Mouse (Mus musculus): ENCODE data around the gene Zmym4.
A peak's percentile ranks its signal among the peaks of the same experiment; 100 is the strongest.

The Zmym4 gene

DNA sequence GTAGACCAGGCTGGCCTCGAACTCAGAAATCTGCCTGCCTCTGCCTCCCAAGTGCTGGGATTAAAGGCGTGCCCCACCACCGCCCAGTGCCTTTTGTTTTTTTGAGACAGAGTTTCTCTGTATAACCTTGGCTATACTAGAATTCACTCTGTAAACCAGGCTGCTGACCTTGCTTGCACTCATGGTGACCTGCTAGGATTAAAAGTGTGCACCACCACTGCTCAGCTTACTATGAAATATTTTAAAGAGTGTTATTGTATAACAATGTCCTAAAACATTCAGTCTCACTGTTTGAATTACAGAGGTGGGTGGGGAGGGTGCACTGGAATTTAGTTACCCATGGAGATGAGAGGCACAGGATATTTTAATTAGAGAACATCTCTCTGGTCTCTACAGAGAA, 25.1 kb downstream of the Zmym4 start:
- no peak for DNase-seq

DNA sequence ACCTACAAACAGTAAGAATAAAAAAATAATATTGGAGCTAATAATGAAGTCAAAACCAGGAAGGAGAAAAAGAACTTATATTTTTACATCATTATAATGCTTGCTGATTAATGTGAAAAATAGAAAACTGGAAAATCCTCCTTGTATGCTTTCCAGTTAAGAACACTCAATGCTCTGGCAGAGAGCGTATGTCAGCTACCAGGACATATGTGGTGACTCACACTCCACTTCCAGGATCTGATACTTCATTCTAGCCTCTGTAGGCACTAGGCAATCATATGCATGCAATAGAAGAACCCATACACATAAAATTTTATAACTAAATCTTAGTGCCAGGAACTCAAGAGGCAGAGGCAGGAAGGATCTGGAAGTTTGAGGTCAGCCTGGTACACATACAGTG, 40.2 kb downstream of the Zmym4 start:
- DNase-seq = no peak

DNA sequence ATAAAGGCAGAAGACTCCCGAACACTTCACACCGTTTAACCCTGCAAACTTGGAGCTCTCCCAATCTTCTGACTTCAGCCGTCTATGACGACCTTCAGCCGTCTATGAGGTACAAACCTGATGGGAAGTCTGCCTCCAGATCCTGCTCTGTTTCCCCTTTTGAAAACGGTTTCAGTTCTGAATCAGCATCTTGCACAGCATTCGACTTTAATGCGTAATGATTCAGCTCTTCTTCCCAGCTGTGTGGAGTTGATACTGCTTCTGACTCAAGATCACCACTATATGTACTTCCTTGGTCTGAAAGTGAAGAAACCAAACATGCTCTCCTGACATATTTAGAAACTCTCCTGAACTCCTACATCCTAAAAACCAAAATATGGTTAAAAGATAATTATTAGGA, 78.1 kb downstream of the Zmym4 start:
- no peak for DNase-seq

DNA sequence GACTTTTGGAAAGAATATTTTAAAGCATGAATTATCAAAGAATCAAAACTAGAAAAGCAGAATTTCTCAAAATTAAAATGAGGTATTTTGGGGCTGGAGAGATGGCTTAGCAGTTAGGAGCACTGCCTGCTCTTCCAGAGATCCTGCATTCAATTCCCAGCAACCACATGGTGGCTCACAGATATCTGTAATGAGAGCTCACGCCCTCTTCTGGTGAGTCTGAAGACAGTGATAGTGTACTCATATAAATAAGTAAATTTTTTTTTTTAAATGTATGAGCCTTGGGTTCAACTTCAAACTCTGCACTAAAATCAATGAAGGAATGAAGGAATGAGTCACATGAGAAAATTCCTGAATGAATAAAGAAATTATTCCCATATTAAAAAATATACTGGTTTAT, 82.0 kb downstream of the Zmym4 start:
- no peak for DNase-seq

DNA sequence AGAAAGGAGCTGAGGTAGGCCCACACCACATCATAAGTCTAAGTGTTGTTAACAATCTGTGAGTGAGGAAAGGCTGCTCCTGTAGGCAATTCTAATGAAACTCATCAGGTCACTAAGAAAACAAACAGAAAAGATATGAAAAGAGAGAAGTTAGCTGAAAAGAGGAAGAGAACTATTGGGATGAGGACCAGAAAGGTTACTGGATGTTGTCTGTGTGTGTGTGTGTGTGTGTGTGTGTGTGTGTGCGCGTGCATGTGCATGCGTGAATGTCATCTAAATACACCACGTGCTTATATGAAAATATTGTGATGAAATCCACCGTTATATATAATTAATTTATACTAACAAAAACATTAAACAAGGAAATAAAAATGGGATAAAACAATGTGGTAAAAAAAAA, 84.3 kb downstream of the Zmym4 start:
- DNase-seq = no peak

DNA sequence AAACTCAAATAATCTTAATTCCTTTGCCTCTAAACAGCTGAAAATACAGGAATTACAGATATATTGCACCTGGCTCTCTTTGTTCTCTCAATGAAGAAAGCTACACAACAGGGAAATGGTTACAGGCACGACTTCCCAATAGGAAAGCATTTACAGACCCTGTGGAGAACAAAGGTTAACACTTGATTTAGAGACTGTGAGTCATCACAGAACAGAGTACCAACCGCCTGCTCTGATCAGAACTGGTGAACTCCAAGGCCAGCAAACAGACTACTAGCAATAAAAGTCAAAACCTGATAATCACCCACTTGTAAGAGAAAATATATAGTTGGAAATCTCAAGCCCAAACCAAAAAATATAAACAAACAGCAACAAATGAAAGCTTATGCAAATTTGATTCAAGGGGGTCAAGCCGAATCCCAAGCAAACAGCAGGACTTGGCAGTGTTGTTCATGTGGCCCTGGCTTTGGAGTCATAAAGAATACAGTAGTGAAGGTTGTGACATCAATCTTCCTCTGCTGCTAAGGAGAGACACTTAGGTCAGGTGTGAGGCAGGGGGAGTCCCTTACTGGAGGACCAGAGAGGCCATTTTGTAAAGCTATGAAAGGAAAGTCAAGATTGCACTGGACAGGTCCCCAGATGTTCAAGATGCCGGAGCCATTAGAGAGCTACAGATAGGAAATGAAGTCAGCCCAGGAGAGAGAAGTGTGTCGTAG, 88.2 kb downstream of the Zmym4 start:
- no peak for DNase-seq

DNA sequence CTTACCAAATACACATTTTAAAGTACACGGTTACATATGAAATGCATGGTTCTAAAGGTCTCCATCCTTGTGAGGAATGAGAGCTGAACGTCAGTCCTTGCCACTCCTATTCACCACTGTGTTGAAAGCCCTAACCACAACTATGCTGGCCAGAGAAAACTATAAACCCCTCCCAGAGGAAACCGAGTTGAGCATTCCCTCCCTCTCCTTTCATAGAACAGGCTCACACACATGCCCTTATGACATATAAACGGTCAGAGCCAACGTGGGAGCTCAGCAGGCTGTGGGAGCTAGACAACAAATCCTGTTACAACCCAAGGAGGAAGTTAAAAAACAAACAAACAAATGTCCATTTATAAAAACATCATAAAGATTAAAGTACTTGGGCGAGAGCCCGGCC, 95.2 kb downstream of the Zmym4 start:
- DNase-seq = no peak

DNA sequence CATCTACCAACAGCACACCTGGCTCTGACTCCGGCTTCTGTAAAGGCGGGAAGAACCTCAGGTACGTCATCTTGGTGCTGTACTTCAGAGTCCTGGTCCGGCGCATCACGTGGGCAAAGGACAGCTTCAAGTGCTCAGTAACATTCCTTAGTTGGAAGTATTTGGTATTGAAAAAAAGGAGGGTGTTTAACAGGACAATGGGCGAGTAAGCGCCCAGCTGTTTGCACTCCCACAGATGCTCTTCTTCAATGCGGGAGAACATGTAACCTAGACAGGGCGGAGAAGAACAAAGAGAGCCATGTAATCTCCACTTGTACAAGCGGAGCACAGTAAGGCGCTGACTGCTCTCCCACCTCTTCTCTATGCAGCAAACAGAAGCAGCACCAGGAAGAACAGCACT, 99.2 kb downstream of the Zmym4 start:
- no peak for DNase-seq

DNA sequence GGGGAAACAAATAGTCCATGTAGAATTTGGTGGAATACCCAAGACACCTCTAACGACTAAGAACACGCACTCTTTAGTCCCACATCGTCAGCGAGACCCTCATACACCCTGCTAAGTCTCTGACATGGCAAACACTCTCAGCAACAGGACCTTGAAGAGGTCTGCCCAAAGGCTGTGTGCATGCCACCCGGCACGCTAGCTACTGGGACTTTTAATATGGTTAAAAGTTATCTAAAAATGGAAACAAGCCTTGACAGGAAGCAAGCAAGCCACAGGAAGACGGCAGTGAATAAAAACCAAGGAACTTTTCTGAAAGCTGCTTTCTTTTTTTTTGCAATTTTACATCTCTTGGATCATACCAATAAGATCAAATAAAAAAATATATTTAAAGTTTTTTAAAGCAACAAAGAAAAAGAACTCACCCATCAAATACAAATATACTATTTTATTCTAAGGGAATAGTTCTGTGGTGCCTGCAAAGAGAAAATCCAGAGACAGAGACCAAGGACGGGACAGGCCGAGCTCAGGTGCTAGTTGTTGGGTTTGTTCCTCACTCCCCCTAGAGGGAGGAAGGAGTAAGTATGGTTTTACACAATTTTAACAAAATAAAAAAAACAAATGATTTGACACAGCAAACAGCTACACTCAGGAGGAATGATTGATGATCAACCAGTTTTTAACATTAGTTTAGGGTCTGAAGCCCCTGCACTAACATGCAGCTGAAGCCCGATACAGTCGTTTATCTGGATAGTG, 106.2 kb downstream of the Zmym4 start:
- DNase-seq = no peak

DNA sequence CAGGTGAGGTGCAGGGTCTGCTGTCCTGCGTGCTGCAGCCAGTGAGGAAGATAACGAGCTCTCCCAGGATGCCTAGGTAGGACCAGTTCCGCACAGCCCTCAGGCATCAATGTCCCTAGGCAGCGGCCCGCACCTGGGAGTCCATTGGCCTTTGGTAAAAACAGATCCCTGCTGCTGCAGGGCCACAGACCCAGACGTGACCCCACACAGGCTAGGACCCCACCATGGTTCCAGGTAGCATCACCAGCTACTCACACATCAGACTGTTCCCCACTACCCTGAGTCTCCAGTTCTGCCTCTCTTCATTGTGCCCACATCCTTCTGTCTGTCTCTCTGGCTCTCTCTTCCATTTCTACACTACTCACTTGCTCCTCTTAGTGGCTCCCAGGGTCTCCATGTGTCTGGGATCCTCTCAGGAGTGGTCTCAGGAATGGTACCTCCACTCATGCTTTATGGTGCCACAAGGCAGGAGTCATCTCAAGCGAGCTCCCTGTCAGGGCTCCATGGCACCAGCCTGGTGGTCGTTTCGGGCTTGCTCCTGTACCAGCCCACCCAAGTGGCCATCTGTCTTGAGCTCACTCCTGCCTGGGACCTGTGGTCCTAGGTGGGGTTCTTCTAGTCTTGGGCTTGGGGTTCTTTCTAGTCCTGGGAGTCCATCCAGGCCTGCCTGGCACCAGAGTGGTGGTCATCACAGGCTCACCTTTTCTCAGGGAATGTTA, 107.5 kb downstream of the Zmym4 start:
- DNase-seq = no peak

DNA sequence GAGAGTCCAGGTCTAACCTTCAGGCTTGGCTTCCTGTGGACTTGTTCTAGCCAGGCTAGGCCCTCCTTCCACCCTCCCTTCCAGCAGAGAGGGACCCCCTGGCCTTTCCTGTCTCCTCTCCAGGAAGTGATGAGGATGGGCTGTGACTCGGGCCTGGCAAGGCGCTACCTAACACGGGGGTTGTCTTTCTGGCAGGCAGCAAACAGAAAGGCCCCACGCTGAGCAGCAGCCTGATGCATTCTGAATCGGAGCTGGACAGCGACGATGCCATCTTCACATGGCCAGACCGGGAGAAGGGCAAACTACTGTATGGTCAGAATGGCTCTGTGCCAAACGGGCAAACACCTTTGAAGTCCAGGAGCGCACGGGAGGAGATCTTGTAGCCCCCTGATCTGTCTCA, 115.0 kb downstream of the Zmym4 start:
- peak; percentile 29 for DNase-seq

DNA sequence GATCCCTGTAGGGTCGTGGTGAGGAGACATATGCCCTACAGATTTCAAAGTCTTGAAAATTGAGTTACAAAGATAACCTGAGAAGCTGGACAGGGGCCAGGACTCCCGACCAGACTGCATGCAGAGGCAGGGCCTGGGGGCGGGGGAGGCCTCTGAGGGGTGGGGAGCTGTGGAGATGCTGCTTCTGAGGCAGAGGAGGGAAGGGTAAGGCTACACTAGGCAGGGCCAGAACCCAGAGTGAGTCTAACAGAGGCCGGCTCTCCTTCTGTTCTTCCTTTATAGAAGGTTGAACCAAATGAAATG, 117.2 kb downstream of the Zmym4 start:
- DNase-seq = no peak

DNA sequence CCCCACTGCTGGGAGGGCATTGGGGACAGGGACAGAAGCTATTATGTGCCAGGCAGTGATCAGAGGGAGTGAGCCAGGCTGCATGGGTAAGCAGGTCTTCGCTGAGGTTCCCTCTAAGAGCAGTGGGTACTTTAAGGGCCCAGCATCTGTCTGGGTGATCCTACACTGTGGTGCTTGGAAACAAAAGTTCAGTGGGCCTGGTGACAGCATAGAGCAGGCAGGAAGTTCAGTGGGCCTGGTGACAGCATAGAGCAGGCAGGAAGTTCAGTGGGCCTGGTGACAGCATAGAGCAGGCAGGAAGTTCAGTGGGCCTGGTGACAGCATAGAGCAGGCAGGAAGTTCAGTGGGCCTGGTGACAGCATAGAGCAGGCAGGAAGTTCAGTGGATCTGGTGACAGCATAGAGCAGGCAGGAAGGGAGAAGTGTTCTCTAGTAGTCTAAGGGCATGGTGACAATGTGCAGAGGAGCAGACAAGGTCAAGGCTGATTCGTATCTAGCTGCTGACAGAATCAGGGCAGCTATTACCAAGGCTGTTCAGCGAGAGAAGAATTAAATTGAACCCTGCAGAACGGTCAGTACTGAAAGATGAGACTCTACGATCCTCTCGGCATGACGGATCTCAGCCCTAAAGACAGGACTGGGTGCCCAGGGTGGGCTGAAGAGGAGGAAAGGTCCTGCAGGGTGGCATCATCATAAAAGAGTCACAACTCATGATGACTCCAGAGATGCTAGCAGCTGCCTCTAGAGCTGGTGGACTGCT, 117.7 kb downstream of the Zmym4 start:
- no peak for DNase-seq

DNA sequence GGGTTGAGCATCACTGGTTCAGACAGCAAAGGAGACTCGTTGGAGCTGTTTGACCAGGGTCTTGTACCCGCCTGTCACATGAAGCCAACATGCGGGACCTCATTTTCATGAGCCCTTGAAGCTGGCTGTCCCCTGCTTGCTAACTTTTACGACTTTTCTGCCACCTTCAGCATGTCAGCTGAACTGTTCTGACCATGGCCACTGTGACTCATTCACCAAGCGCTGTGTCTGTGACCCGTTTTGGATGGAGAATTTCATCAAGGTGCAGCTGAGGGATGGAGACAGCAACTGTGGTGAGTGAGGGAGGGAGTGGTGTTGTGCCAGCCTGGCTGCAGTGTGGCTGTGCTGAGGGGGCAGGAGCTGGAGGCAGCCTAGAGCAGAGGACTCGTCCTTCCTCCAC, 121.0 kb downstream of the Zmym4 start:
- DNase-seq = no peak

DNA sequence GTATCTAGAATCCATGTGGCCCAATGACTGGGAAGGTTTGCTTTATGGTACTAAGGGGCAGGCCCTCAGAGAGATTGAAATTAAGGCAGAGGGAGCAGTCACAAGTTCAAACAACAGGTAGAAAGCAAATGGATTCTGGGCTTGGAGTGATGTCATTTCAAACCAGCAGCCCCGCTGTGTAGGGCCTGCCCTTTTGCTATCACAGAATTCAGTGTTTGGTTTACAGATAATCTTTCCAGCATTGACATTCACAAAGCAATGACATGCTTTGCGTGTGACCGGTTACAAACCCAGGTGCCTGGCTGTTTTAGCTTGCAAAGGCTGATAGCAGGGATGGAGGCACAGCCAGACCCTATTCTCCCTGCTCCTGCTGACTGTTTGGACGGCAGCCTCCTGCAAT, 122.3 kb downstream of the Zmym4 start:
- no peak for DNase-seq

DNA sequence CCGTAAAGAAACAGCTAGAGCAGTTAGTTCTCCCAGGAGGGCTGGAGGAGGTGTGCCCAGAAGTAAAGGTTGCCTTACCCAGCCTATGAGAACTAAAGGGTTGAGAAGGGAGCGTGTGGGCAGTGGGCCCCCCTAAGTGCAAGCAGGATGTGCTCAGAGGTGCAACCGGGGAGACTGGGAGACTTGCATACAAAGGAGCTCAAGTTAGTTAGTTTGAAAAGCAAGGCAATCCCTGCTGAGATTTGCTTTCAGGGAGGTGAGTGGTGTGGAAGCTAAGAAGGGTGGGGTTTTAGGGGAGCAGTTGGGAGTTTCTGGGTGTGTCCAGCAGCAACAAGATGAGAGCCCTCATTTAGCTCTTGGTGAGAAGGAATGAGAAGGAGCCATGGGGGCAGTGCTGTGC, 125.0 kb downstream of the Zmym4 start:
- no peak for DNase-seq

DNA sequence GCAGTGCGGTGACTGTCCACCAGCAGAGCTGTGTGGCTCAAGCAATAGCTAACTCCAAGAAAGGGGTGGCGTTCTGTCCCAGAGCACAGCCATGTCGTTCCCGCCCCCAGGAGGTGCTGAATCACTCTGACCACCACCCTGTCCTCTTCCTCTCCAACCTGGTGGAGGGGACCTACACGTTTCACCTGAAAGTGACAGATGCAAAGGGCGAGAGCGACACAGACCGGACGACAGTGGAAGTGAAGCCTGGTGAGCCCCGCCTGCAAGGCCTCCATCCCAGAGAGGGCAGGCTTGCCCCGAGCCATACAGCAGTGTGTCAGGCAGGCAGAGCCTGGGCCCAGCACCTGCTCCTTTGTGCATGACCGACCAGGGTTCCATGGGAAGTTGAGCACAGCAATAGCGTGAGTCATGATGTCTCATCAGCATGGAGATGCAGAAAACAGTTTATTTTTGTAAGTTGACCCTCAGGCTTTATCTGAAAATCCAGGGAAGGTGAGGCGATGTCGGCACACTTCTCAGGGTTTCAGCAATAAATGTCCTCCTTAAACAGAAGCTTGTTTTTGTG, 126.9 kb downstream of the Zmym4 start:
- no peak for DNase-seq

DNA sequence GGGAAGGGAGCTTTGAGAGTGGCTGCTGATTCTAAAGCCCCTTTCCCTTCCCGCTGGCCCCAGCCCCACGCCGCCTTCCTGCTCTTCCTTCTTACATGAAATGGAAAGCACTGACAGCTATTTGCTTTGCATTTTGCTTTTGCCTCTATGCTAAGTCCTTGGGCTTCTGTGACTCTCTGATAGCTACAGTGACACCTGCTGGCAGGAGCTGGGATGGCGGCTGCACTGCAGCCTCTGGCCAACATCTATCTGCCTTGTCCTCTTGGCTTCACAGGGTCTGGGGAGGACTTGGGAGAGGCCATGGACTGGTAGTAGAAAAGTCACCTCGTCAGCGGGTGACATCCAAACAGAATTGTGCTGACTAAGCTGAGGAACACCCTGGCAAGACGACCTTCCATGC, 128.1 kb downstream of the Zmym4 start:
- DNase-seq = peak; percentile 72

DNA sequence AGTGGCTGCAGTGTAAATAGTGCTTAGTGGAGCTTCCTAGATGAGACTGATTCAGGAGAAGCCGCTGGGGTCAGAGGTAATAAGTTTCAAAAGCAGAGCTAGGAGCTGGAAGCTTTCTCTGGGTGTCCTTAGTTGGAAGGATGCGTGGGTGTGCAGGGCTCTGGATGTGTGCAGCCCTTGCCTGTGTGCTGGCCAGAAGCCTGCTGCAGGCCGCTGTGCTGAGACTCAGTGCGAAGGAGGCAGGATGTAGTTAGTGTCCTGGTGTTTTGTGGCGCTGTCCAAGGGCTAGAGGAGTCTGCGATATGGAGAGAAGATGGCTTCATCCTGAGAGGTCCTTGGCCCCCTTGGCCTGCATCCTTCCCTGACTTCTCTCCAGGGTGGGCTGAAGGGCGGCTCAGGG, 129.1 kb downstream of the Zmym4 start:
- no peak for DNase-seq

DNA sequence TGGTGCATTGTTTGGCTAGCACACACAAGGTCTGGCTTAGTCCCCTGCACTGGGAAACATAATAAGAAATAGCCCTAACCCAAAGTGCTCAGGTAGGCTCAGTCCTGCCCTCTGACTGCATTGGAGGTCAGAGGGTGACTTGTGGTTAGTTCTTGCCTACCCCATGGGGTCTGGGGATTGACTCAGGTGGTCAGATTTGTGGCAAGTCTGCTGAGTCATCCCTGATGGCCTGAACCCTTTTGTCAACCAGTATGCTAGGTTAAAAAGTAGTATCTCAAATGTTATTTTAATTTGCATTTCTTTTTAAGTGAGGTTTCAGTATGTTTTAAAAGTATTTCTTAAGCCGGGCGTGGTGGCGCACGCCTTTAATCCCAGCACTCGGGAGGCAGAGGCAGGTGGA, 136.8 kb downstream of the Zmym4 start:
- no peak for DNase-seq

DNA sequence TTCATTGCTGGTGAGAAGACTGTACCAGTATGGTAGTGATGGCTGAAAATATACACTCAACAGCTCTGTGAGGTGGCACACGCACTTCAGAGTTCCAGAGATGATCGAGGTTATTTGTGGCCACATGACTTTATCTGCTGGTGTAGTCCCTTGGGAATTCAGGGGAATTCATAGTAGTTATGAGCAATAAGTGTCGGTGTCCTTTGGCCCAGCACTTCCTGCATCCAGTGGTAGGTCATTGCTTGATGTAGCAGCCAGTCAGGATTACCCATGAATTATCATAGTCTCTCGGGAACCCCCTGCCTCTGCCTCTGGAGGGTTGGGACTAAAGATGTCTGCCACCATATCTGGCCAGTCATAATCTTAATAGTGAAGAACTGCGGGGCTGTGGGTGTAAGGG, 144.0 kb downstream of the Zmym4 start:
- DNase-seq = no peak

DNA sequence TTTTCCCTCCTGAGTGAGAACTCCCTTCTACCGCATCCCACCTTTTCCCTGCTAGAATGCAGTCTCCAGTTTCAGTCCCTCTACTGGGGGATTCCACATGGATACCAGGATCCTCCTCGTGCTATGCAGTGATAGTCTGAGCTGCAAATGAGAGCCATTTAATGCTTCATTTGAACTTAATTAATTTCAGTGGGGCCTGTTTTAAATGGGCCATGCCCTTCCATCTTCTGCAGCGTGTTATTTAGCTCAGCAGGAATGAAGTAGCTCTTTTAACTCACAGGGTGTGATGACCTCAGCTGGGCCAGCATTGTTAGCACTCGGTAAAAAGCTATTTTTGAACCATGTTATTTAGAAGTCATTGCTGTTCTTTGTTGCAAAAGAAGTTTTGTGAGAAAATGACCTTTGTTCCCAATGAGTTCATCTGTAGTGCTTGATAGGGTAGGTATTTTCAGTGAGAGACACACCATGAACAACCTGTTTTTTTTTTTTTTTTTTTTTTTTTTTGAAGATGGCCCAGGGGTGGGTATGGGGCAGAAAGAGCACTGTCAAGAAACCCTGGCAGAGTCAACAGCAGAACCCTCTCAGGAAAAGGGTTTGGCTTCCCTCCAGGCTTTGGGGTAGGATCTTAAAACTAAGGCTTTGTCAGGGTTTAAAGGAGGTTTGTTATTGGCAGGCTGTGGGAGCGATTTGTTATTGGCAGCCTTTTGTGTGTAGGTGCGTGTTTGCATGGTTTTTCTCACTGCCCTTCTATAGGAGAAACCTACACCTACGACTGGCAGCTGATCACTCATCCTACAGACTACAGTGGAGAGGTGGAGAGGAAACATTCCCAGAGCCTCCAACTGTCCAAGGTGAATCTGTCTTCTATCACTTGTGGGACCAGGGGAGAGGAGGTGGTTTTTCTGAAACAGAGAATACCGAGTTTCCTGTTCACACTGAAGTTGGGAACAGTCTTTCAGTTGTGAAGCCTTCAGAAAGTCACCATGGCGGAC, 144.7 kb downstream of the Zmym4 start:
- no peak for DNase-seq
